Mouse (Mus musculus) urinary bladder, adult 2 months (tissue): ENCODE results near the gene Kif13a. TPM values are rescaled to one million over a fixed set of nuclear protein-coding genes. Genes with fewer than 3 reads are reported as not detected.

Source experiments
- DNase-seq: peaks from one replicate; pipeline ENCODE4 v3.0.0; 2022; ENCODE audit warnings: low spot score
- polyA plus RNA-seq: library from polyadenylated mRNA; depleted of rRNA; stranded (reverse); fragments of >200 nt; gene quantifications from 2 replicates; pipeline ENCODE4 v1.2.3, GENCODE M21; 2012

The Kif13a gene
- polyA plus RNA-seq, 1 experiment = 25.5 TPM

- no peak for DNase-seq
Measured at GRCm38 (mm10) chr13:46835351-46835750, 94.3 kb downstream of the Kif13a start.

DNA sequence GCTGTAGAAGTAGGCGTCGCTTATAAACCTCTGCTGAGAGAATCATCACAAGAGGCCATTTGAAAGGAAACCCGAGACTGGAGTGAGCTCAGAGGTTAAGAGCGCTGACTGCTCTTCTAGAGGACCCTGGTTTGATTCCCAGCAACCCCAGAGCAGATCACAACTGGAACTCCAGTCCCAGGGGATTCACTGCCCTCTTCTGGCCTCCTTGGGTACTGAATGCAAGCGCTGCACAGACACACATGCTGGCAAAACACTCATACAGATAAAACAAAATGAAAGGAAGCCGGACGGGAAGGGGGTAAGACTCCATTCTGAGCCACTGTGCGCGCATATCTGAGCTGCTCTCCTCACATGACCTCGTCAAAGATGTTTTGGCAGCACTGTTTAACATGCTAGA is 94.9 kb downstream of the Kif13a start:
- DNase-seq = no peak

- no peak for DNase-seq
Measured at GRCm38 (mm10) chr13:46833586-46833985, 96.1 kb downstream of the Kif13a start.

DNA sequence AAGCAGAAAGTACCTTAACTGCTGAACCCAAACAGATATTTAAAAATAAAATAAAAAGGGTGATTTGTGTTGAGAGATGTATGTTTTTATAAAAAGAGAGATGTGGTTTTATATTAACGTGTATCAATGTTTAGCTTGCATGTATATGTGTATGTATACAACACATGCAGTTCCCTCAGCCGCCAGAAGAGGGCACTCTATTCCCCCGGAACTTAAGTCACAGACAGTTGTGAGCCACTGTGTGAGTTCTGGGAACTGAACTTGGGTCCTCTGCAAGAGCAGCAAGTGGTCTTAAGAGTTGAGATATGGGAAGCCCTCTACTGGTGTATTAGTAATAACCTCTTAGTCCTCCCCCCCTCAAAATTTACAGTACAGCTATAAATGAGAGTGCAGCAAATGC is 96.7 kb downstream of the Kif13a start:
- no peak for DNase-seq

DNA sequence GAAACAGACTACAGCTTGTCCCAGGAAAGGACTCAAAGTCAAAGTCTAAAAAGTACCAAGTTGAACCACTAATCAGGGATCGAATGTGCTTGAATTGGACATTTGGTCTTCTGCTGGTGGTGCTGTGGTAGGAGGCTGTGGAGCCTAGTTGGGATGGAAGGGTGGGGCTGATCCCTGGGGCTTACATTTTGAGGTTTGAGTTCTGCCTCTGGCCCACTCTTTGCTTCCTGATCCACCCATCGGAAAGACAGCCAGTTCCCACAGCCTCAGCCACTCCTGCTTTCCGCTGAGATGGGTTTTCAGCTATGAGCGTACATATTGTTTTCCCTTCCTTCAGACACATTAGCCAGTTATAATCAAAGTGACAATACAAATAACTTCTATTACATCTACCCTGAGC is 106.4 kb downstream of the Kif13a start:
- DNase-seq = no peak

DNA sequence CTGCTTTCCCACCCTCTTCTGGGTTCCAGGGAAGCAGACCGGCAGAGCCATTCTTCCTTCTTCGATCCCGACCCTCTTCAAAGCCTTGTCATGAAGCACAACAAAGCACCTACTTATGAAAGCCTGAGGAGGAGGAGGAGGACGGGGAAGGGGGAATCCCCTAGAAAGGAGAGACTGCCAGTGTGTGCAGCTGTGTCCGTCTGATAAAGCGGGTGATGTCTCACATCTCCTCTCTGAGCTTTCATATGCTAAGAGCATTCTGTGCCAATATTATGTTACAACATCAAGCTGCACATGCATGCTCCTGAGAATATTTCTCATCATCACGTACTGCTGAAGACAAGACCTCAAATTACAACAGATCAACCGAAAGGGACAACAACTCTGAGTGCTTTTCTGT is 107.5 kb downstream of the Kif13a start:
- no peak for DNase-seq

DNA sequence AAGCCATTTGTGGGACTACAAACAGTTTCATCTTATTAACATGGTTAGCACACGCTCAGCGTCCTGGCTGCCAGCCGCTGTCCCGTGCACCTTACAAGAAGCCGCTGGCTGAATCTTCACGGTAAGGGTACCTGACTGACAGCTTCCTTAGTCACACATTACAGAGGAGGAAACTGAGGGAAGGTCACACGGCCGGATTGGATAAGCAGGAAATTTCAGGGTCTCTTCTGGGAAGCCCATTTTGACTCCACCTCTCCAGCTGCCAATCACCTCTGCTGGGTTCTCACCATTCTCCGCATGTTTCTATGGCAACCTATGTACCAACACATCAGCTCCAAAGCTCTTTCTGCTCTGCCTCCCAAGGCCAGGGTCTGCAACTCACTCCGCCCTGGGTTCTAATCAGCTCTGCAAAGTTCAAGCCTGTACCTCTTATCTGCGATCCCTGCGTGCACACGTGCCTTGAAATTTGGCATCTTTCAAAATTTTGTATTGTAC is 109.9 kb downstream of the Kif13a start:
- DNase-seq = no peak

DNA sequence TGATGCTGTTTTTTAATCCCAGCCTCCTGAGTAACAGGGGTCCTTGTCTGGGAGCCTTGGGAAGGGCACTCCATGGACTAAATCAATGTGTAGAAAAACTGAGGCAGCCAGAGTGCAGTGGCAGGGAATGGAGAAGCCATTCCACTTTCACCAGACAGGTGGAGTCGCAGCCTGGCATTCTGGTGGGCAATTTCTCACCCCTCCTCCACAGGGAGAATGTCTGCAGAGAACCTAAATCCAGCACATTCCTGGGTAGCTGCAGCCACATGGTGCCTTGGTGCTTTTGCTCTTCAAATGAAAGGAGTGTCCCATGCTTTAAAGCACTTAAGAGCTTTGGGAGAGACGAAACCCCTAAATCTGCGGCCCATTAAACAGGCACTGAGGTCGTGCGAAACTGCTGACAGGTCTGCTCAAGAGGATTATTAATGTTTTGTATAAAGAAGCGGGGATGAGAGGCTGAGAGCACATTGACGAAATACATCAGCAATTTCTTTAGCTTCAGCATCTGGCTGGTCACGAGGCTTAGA is 110.4 kb downstream of the Kif13a start:
- no peak for DNase-seq

DNA sequence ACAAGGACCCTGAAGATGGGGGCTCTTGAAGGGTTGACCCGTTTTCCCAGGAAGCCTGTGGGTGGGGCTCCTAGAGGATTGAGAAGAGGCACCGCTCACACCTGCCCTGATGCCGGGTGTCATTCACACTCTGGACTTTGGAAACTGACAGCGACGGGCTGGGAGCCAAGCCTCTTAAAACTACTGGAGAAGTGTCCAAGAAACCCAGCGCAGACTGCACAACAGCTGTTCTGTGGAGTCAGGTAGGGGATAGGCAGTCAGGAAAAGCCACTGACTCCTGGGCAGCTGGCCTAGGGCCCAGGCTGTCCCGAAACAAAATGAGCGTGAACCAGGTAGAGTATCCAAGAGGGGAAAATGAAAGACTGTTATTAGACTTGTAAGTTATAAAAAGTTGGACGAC is 111.3 kb downstream of the Kif13a start:
- no peak for DNase-seq

GRCm38 (mm10) chr13:46812648-46813184 is 117.0 kb downstream of the Kif13a start:
- no peak for DNase-seq

DNA sequence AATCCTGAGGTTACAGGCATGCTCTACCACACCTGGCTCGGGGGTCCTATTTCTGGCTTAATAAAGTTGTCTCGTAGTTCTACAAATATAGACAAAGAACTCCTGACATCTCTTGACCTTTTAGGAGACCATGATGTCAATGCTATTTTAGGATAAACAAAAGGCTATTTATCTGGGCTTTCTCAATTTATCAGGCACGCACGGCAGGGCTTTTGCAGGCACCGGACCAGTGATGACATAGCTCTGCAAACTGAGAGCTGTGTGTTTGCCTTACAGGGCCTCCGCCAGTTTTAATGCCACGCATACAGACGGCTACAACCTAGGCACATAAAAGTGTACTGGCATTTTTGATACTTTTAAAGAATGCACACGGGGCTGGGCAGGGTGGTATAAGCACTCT is 118.0 kb downstream of the Kif13a start:
- DNase-seq = no peak

- no peak for DNase-seq
Measured at GRCm38 (mm10) chr13:46810613-46811012, 119.1 kb downstream of the Kif13a start.

GRCm38 (mm10) chr13:46810098-46810497 is 119.6 kb downstream of the Kif13a start:
- no peak for DNase-seq

DNA sequence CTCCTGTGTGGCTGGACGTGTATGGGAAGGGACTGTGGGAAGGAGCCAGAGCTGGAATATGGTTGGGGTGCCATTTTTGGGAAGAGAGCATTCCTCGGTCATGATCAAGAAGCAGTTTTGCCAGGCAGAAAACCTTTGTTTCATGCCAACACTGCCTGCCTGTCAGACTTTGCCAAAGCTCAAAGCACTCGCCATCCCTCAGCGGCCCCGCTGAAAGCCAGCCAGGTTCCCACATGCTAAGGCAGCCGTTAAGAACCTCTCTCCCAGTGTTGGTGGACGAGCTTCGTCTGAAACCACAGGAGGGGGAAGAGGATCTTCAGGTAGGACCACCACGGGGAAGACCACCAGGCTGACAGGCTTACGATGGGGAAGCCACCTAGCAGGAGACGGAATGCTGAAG is 121.8 kb downstream of the Kif13a start:
- DNase-seq = no peak

DNA sequence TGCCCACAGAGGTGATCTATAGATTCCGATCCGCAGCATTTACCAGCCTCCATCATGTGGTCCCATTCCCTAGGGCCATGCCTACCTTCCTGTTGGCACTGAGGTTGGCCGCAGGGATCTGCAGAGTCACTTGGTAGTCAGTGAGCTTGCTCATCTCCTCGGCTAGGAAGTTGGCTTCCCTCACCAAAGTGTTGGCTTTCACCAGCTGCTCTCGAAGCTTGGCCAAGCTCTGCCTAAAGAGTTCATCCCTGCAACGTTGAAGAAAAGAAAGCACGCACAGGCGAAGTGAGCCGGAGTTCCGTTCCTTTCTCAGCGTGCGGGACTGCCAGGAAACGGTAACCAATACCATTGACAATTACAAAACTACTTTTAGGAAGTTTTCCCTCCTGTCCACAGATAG is 128.5 kb downstream of the Kif13a start:
- DNase-seq = no peak

DNA sequence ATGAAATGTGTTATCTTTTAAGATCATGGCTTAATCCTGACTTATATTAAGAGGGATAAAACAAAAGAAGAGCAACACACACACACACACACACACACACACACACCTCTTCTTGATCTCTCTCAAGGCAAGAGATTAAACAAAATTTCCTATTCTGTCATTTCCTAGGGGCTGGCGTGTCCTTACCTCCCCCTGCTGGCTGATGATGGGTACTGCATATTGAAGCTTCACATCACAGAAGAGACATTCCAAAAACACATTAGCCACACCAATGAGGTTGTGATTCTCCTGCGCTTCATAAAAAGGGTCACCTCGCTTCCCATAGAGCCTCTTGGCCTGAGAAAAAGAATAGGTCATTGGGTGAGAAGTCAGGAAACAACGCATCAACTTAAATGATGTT is 131.5 kb downstream of the Kif13a start:
- no peak for DNase-seq

GRCm38 (mm10) chr13:46796381-46796780 is 133.3 kb downstream of the Kif13a start:
- DNase-seq = no peak

DNA sequence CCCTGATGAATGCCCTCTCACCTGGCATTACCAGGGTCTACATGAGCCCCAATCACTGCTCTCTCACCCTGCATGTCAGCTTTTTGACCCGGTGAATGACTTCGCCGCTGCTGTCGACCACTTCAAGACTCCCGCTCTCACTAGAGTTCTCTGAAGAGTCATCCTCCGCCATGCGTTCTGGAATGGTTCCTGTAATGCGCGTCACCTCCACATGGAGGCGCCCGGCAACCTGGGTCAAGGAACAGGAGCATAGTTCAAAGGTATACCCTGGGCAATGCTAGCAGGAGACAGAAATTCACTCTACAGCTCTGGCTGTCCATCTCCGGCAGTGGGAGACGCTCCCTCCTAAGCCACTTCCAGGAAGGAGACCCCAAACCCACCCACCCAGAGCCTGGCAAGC is 135.8 kb downstream of the Kif13a start:
- DNase-seq = no peak

GRCm38 (mm10) chr13:46788452-46788851 is 141.2 kb downstream of the Kif13a start:
- no peak for DNase-seq

GRCm38 (mm10) chr13:46786836-46787235 is 142.8 kb downstream of the Kif13a start:
- no peak for DNase-seq

GRCm38 (mm10) chr13:46786064-46786561 is 143.6 kb downstream of the Kif13a start:
- DNase-seq = no peak

GRCm38 (mm10) chr13:46780379-46780778 is 149.3 kb downstream of the Kif13a start:
- no peak for DNase-seq

- no peak for DNase-seq
Measured at GRCm38 (mm10) chr13:46779831-46780230, 149.8 kb downstream of the Kif13a start.

DNA sequence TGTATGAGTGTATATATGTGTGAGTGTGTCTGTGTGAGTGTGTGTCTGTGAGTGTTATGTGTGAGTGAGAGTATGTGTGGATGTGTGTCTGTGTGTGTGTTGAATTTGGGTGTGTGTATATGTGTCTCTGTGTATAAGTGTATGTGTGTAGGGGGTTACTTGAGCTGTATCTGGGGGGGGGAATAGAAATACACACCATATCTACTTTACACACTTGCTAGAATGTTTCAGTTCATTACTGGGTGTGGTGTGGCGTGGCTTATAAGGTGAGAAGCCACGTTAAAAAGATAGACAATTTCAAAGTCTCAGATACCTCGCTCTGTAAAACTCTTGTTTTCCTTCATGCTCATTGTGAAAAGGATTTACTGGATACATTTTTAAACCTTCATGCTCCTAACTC is 152.2 kb downstream of the Kif13a start:
- DNase-seq = no peak
